Mouse (Mus musculus) megakaryocyte, embryonic 14.5 days (primary cell): Measurements from ENCODE around the gene Igfbp7.

Source experiments
- FLI1 ChIP-seq: IDR thresholded peaks from 2 replicates; pipeline ENCODE4 v1.6.1; 2012; ENCODE audit warnings: low read length, inconsistent platforms, mixed read lengths
- GATA1 ChIP-seq: IDR thresholded peaks from 3 replicates; pipeline ENCODE4 v1.6.1; 2012; ENCODE audit warnings: mixed read lengths, low read length, inconsistent platforms, borderline replicate concordance

DNA sequence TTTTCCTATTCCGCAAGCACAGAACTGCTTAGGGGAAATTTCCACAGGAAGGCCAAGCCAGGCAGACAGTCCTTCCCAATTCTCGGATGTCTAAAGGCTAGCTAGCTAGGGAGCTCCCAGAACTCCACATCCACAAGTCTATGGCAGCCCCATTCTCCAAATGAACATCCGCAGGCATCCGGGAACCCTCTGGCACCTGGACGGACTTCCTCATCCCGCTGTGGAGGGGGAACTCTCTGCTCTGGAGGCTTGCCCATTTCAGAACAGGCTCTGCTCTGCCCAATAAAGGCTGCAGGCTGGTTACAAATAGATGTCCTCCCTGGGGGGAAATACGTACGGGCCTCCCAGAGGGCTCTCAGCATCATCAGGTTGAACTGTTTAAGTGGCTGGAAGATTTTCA, 41.5 kb downstream of the Igfbp7 start:
- TF ChIP-seq GATA1 (no peak), FLI1 (no peak)
